Mouse (Mus musculus): Measurements from ENCODE around the gene Hdac4. TPM values are rescaled to one million over a fixed set of nuclear protein-coding genes. Genes with fewer than 3 reads are reported as not detected.

Hdac4 gene
- total RNA-seq, 2 experiments from 2014 or later: 12.4 to 23.8 TPM

- no peak for ATAC-seq (replicated peaks; ENCODE audit: low FRiP score, low TSS enrichment, poor library complexity, severe bottlenecking)
These were observed 151.5 kb downstream of the Hdac4 start for GRCm38 (mm10) chr1:92043989-92044388.

- ATAC-seq (replicated peaks; ENCODE audit: low FRiP score, low TSS enrichment, poor library complexity, severe bottlenecking): no peak
These were observed 153.4 kb downstream of the Hdac4 start for GRCm38 (mm10) chr1:92042126-92042525.

DNA sequence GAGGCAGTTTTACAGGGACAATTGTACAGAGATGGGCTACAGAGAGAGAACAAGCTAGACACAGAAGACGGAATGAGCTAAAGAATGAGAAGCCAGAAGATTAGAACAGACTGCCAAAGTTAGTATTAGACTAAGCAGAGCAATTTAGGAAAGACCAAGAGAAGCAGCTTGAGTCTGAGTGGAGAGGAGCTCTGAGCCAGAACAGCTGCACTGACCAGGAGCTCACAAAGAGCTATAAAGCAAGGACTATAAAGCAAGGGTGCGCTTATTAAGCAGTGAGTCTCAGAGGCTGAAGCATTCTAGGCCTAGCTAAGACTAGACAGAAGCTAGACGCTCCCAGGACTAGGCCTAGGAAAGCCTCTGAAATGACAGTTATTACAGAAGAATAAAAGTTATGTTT lies 154.2 kb downstream of the Hdac4 start:
- no peak for ATAC-seq (replicated peaks; ENCODE audit: low FRiP score, low TSS enrichment, poor library complexity, severe bottlenecking)

- 0 out of 2 replicates have a peak, but pooled peaks have one; percentile 44 for ATAC-seq (replicated peaks; ENCODE audit: low FRiP score, low TSS enrichment, poor library complexity, severe bottlenecking)
These were observed 156.8 kb downstream of the Hdac4 start for GRCm38 (mm10) chr1:92038714-92039113.

DNA sequence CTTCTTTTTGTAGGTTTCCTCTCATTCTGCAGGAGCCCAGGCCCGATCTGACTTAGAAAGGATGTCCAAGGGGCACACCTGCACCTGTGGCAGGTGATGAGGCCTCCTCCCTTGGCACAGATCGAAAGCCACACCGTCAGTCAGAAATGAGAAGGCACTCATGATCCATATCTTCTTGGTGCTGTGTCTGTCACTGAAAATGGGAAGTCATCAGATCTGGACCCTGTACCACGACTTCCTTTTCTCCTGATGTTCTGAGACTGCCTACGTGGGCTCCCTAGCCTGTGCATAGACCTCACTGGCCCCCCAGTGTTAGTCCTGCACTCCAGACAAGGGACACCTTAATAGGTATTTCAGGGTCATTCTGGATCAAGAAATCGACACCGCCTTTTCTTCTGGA lies 158.5 kb downstream of the Hdac4 start:
- ATAC-seq (replicated peaks; ENCODE audit: low FRiP score, low TSS enrichment, poor library complexity, severe bottlenecking): no peak

GRCm38 (mm10) chr1:92035770-92036169 lies 159.7 kb downstream of the Hdac4 start:
- no peak for ATAC-seq (replicated peaks; ENCODE audit: low FRiP score, low TSS enrichment, poor library complexity, severe bottlenecking)

DNA sequence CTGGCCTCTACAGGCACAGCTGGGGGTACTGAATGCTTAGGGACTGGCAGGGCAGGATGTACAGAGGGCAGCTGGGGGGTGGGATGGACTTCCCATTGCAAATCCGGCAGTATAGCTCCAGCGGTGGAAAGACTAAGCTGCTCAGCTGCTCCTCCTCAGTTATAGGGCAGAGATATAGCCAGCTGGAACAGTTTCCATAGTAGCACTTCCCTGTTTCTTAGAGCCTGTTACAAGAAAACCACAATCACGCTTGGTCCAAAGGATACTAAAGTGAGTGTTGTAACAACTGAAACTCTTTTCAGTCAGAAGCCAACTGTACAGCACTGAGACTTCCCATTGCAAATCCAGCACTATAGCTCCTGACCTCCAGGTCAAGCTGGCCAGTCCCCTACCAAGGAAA lies 161.3 kb downstream of the Hdac4 start:
- ATAC-seq (replicated peaks; ENCODE audit: low FRiP score, low TSS enrichment, poor library complexity, severe bottlenecking): no peak

DNA sequence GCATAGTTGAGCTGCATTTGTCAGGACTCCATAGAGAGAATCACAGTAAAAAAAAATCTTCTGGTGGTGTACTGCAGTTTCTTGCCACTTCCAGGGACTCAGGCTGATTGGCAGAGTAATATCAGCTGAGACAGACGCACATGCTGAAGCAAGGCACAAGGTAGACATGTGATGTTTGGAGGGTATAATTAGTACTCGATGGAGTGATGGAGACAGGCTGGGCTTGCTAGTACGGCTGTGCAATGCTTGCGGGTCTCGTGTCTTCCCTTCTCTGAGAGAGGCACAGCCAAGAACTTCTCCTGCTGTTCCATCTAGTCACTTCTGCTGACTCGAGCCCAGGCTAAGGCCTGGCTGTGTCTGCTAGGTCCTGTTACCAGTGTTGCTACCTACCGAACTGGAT lies 162.0 kb downstream of the Hdac4 start:
- no peak for ATAC-seq (replicated peaks; ENCODE audit: low FRiP score, low TSS enrichment, poor library complexity, severe bottlenecking)

DNA sequence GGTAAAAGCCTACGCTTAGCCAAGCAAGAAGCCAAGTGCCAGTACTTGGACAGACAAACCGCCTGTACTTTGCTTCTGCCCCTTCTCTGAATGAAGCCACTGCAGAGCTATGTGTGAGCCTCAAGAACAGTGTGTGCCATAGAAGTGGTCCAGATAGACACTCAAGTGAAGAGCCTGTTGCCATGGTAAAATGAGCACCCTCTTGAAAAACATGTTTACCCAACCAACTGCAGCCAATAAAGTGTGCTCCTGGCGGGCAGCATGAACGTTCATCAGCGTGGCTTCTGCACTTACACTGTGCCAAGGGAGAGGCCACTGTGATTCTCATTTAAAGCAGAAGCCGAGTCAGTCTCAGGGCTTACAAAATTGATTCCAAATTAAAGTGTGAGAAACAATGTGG lies 165.0 kb downstream of the Hdac4 start:
- ATAC-seq (replicated peaks; ENCODE audit: low FRiP score, low TSS enrichment, poor library complexity, severe bottlenecking): no peak

- ATAC-seq (replicated peaks; ENCODE audit: low FRiP score, low TSS enrichment, poor library complexity, severe bottlenecking): no peak
These were observed 167.3 kb downstream of the Hdac4 start for GRCm38 (mm10) chr1:92028158-92028557.

DNA sequence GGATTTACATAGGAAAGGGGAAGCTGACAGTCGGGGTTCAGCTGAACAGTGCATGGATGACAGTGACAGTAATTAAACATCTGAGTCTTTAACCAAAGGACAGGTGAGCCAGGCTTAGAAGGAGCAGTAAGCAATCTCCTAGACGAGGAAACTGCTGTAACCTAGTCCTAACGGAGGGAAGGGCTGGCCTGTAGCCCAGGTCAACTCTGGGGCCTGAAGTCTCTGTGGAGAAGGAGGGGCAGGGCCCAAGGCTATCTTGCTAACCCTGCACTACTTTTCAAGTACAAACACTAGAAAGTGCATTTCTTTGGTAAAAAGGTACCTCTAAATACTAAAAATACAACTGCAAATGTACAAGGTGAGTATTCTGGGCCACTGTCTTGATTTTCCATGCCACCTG lies 169.1 kb downstream of the Hdac4 start:
- ATAC-seq (replicated peaks; ENCODE audit: low FRiP score, low TSS enrichment, poor library complexity, severe bottlenecking): no peak

DNA sequence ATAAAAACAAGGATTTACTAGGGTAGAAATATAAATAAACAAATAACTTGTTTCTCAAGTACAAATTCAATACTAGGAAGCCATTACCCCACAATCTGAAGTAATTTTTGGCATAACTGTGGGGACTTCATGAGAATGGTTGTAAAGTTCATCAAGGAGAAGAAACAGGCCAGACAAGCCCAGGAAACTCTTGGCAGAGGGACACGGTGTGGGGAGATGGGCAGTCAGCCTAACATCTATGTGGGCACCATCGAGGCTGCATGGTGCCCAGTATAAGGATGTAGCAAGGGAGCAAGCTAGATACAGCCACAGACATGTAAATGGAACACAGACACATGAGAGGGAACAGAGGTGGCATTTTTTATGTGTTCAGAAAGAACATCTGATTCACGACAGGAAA lies 171.6 kb downstream of the Hdac4 start:
- ATAC-seq (replicated peaks; ENCODE audit: low FRiP score, low TSS enrichment, poor library complexity, severe bottlenecking): no peak

DNA sequence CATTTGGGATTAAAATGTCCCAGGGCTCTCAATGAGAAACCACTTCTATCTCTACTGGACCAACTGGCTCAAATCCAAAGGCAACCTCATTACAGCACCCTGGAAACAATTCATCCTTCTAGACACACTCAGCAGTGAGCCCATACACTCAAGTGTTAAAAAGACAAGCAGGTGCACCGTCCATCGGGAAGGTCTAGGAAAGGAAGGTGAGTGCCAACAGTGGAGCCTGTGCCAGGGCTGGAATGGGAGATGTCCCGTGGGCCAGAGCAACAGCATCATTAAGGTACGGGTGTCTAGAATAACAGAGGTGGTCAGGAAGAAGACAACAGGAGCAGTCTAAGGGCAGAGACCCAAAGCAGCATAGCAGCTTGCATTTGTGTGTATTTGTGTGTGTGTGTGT lies 173.5 kb downstream of the Hdac4 start:
- no peak for ATAC-seq (replicated peaks; ENCODE audit: low FRiP score, low TSS enrichment, poor library complexity, severe bottlenecking)

DNA sequence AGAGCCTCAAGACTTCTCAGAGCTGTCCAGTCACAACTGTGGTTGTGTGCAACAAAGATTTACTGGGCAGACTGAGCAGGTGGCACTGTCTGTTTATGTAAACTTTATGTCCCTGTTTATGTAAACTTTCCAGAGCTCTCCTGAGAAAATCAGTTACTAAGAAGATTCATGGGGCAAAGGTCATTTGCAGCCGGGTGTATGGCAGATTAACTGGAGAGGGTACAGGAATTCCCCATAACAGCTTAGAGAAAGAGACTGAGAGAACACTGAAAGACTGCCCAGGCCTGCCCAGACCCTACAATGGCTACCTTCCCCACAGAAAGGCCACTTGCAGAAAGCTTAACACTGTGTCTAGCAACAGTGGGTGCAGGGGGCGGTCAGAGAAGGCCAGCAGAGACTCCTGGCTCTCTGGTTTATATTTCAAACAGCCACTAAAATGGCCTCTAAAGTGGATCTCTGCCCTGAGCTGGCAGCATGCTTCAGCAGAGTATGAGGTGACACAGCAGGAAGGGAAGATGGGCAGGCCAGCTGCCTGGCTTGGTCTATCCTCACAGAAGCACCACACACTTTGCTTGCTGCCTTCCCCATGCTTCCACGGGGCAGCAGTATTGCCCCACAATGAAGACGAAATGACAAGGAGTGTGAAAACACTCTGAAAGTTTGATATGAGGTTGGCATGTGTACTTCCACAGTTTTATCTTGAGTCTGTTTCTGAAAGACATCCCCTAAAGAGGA lies 179.4 kb downstream of the Hdac4 start:
- ATAC-seq (replicated peaks; ENCODE audit: low FRiP score, low TSS enrichment, poor library complexity, severe bottlenecking): no peak

GRCm38 (mm10) chr1:92015252-92015651 lies 180.2 kb downstream of the Hdac4 start:
- no peak for ATAC-seq (replicated peaks; ENCODE audit: low FRiP score, low TSS enrichment, poor library complexity, severe bottlenecking)

- ATAC-seq (replicated peaks; ENCODE audit: low FRiP score, low TSS enrichment, poor library complexity, severe bottlenecking): no peak
These were observed 181.0 kb downstream of the Hdac4 start for GRCm38 (mm10) chr1:92014496-92014895.

DNA sequence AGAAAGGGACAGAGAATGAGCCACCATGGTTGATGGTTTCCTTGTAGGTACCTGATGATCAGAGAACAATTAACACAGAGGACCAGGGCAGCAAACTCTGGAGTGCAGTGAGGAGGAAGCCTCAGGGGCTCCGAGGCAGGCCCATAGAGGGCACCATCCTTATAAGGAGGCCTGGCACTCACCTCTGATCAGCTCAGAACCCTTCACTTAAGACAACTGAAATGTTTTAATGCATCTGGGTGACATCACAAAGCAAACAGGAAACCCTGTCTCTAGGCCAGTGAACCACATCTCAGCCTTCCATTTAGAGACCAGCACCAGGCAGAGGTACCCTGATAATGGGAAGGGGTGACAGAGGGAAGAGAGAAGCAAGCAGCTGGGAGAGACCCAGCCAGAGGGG lies 188.8 kb downstream of the Hdac4 start:
- no peak for ATAC-seq (replicated peaks; ENCODE audit: low FRiP score, low TSS enrichment, poor library complexity, severe bottlenecking)

GRCm38 (mm10) chr1:92005617-92005940 lies 189.9 kb downstream of the Hdac4 start:
- ATAC-seq (replicated peaks; ENCODE audit: low FRiP score, low TSS enrichment, poor library complexity, severe bottlenecking): no peak

- ATAC-seq (replicated peaks; ENCODE audit: low FRiP score, low TSS enrichment, poor library complexity, severe bottlenecking): no peak
These were observed 190.4 kb downstream of the Hdac4 start for GRCm38 (mm10) chr1:92004906-92005616.

DNA sequence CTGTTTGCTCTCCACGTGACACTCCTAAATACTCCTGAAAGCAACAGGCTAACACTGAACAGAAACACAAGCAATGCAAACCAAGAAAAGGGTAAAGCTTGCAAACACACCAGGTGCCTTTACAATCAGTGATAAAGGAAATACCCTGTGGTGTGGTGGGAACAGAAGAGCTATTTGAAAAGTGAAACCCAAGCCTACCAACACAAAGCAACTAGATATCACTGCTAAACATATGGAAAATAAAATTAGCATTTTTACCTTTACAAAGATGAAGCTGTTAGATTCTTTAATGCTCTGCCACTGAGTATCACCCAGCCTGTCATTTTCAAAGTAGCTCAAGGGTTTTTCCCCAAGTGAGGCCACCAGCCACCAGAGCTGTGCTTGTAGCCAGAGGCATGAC lies 191.4 kb downstream of the Hdac4 start:
- no peak for ATAC-seq (replicated peaks; ENCODE audit: low FRiP score, low TSS enrichment, poor library complexity, severe bottlenecking)

DNA sequence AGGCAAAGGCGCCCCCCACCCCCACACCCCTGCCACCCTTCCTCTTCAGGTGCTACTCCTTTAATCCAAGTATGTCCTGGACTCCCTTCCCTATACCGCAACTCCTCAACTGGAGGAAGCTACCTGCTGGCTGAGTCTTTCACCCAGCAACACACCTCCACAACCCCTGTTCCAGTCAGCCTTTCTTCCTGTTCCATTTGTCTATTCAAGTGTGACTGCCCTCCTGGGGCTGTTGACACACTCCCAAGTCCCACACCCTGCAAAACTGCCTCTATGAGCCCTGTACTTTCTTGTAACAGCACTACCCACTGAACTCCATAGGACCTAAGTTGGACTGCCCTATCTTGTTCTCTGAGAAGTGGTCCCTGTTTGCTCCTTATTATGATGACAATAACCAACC lies 195.3 kb downstream of the Hdac4 start:
- no peak for ATAC-seq (replicated peaks; ENCODE audit: low FRiP score, low TSS enrichment, poor library complexity, severe bottlenecking)
